Mouse (Mus musculus) heart, adult 2 months (tissue): ENCODE measurements at regions not wholly inside any gene's neighbourhood (a gene's known extent, or its start where the extent isn't known, plus 50 kb on each side); places are given as distances from the start of the nearest gene placed in this dataset.

Experiments used
- DNase-seq, 2 experiments: peaks; one replicate each; pipeline ENCODE4 v3.0.0; 2021
- H3K27ac ChIP-seq: fragments of 200-600 bp; 2 replicates; pipeline ENCODE4 v1.8.1; 2022
- H3K27me3 ChIP-seq: fragments of 200-500 bp; 2 replicates; pipeline ENCODE4 v1.6.1; 2012; ENCODE audit warnings: mild to moderate bottlenecking, low read length, inconsistent platforms, mixed read lengths; ENCODE audit not compliant: control insufficient read depth, insufficient read depth
- H3K36me3 ChIP-seq: fragments of 200-500 bp; 2 replicates; pipeline ENCODE4 v1.6.1; 2012; ENCODE audit warnings: low read length, inconsistent platforms; ENCODE audit not compliant: control insufficient read depth, insufficient read depth
- H3K4me1 ChIP-seq: fragments of 200-500 bp; 2 replicates; pipeline ENCODE4 v1.6.1; 2011; ENCODE audit warnings: low read length; ENCODE audit not compliant: control insufficient read depth, insufficient read depth
- H3K4me3 ChIP-seq: fragments of 200-600 bp; 2 replicates; pipeline ENCODE4 v1.8.1; 2022
- H3K79me2 ChIP-seq: fragments of 200-500 bp; replicated peaks from 2 replicates; pipeline ENCODE4 v1.6.1; 2012; ENCODE audit warnings: mild to moderate bottlenecking, inconsistent platforms, low read length, moderate library complexity, mixed read lengths; ENCODE audit not compliant: control insufficient read depth, insufficient read depth
- H3K9ac ChIP-seq: fragments of 200-500 bp; 2 replicates; pipeline ENCODE4 v1.6.1; 2012; ENCODE audit warnings: low read depth, mild to moderate bottlenecking, control low read depth, inconsistent platforms, low read length, mixed read lengths
- CTCF ChIP-seq: fragments of 200-600 bp; IDR thresholded peaks from 2 replicates; pipeline ENCODE4 v1.8.1; 2022; ENCODE audit warnings: antibody characterized with exemption, mild to moderate bottlenecking, moderate library complexity
- EP300 ChIP-seq: fragments of 200-500 bp; IDR thresholded peaks from 2 replicates; pipeline ENCODE4 v1.6.1; 2011; ENCODE audit warnings: low read depth, low read length, control low read depth; ENCODE audit not compliant: insufficient read depth
- POLR2A ChIP-seq: fragments of 200-500 bp; IDR thresholded peaks from 2 replicates; pipeline ENCODE4 v1.6.1; 2011; ENCODE audit warnings: mild to moderate bottlenecking, low read depth, low read length, control low read depth; ENCODE audit not compliant: insufficient read depth
- WGBS: fragments of 180-500 bp; shearing (Covaris S2); methylation state at CpG from one replicate; pipeline ENCODE4 v1.1.7; 2018; 5-methylcytosine and 5-hydroxymethylcytosine counted together
- intact Hi-C: fragments of 180-260 bp; cut with DNase I; formaldehyde crosslinking; loops from one replicate; pipeline ENCODE4 v1.15.1; 2025

DNA sequence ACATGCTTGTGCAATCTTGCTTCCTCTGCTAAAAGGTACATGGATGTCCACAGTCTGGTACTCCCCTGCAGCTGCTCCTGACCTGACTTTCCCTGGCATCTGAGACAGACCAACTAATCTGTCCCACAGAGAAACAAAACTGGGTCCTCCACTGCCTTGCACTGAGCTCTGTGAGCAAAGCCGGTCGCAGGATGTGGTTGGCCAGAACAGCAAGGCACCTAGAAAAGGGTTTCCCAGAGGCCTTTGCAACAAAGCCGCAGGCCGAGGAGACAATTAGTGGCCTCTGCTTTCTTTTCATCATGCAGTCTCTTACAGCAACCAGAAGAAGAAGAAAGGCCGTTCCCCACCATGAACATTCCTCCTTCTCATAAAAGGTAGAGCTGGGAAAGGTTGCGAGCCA lies 246.1 kb downstream of the 3110018I06Rik start:
- H3K9ac ChIP-seq: no peak overlapping the region
- DNase-seq: no peak
- TF ChIP-seq CTCF: no peak
- TF ChIP-seq POLR2A: no peak
- TF ChIP-seq EP300: no peak
- intact Hi-C loops: no loop called here
- no peak overlapping the region for H3K4me3 ChIP-seq
- H3K4me1 ChIP-seq: no peaks in the 10 kb centered on the region
- H3K27me3 ChIP-seq: no peaks in the 10 kb centered on the region
- WGBS: 91% methylated on average over 6 of the region's 6 CpGs
- no peak overlapping the region for H3K27ac ChIP-seq
- H3K36me3 ChIP-seq: no peaks in the 10 kb centered on the region
- no peaks in the 10 kb centered on the region for H3K79me2 ChIP-seq

DNA sequence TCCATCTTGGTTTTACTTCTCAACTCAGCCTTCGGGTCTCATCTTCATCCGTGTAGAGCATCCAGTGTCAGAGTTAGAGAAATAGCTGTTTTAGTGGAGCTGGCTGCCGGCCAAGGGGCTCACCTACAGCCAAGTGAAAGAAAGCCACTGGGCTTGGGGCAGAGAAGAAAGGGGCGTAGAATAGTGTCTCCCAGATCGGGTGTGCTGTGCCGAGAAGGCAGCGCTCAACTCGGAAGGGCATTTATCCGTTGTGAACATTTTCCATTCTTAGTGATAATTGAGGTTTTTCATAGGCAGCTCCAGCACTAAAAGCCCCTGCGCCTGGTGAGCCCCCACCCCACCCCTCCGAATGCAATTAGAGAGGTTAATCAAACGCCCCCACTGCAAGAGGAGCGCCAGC lies 254.2 kb downstream of the 3110018I06Rik start:
- no peak for DNase-seq
- intact Hi-C loops: no loop called here
- H3K9ac ChIP-seq: no peak overlapping the region
- no peak for TF ChIP-seq CTCF
- no peak for TF ChIP-seq POLR2A
- TF ChIP-seq EP300: no peak
- H3K79me2 ChIP-seq: no peaks in the 10 kb centered on the region
- H3K27ac ChIP-seq: no peak overlapping the region
- no peaks in the 10 kb centered on the region for H3K27me3 ChIP-seq
- H3K4me3 ChIP-seq: no peak overlapping the region
- 83% methylated on average over 13 of the region's 13 CpGs for WGBS
- H3K36me3 ChIP-seq: no peaks in the 10 kb centered on the region
- no peaks in the 10 kb centered on the region for H3K4me1 ChIP-seq

DNA sequence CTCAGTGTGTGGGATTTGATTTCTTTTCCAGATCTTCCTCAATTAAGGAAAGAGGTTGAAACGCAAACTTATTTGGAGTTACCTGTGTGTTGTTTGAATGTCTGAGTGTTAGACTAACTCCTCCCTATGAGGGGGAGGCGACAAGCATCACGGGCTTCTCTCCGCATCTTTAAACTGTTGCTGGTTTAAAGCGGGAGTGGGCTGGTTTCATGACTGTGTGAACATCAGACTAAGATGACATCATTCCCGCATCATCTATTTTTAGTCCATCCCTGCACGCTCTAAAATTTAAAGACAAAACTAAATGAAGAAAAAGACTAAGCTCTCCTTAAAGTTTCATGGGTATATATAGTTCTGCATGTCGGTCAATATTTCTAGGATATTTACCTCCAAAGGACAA lies 256.4 kb downstream of the 3110018I06Rik start:
- no peak overlapping the region for H3K9ac ChIP-seq
- no peaks in the 10 kb centered on the region for H3K27me3 ChIP-seq
- intact Hi-C loops: no loop called here
- no peak for DNase-seq
- WGBS: 57% methylated on average over 8 of the region's 8 CpGs
- no peak overlapping the region for H3K4me3 ChIP-seq
- TF ChIP-seq CTCF: no peak
- no peak for TF ChIP-seq EP300
- no peak for TF ChIP-seq POLR2A
- no peaks in the 10 kb centered on the region for H3K79me2 ChIP-seq
- H3K36me3 ChIP-seq: no peaks in the 10 kb centered on the region
- no peak overlapping the region for H3K27ac ChIP-seq
- no peaks in the 10 kb centered on the region for H3K4me1 ChIP-seq

DNA sequence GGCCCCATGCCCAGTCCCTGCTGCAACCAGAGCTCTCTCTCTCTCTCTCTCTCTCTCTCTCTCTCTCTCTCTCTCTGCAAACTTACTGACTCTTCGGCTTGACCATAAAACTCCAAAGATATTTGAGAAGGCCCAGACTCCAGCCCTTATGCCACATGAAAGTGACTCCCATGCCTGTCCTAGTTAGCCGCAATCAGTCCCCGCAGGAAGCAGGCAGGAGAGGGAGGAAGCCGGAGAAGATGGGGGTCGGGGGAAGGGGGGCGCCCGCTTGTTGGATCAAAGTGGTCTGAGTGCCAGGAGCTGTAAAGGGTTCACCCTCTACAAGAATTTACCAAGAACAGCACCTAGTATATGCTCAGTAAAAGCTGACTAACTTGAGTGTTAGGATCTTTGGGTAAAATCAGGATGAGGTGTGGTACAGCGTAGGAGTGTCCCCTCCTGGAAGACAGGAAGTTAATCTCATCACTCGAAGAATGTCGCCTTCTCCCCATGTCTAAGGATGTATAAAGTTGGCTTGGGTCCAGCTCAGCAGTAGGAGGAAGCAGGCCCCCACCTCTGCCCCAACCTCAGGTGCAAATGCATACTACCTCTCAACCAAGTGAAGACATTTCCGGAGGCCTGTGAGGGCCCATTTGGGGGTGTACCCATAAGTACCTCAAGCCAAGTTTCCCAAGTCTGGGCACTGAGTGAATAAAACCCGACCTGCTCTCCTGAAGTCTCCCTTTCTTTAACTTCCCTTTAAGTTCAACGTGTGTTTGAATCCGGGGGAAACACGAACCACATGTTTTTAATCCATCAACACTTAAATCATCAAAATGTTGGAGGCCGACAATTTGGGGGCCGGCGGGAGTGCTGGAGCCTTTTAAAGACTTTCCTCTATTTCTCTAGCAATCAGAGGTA lies 254.7 kb downstream of the Bcl11b start:
- intact Hi-C loops: no loop called here
- DNase-seq: peak in 1 of 2 experiments; percentile 7
- no peak overlapping the region for H3K27ac ChIP-seq
- no peak for TF ChIP-seq EP300
- H3K79me2 ChIP-seq: no peaks in the 10 kb centered on the region
- H3K36me3 ChIP-seq: no peaks in the 10 kb centered on the region
- H3K27me3 ChIP-seq: no peaks in the 10 kb centered on the region
- WGBS: 52% methylated on average over 18 of the region's 18 CpGs
- no peaks in the 10 kb centered on the region; the same call in none of the 2 replicates for H3K4me1 ChIP-seq
- H3K9ac ChIP-seq: no peak overlapping the region
- H3K4me3 ChIP-seq: no peak overlapping the region

DNA sequence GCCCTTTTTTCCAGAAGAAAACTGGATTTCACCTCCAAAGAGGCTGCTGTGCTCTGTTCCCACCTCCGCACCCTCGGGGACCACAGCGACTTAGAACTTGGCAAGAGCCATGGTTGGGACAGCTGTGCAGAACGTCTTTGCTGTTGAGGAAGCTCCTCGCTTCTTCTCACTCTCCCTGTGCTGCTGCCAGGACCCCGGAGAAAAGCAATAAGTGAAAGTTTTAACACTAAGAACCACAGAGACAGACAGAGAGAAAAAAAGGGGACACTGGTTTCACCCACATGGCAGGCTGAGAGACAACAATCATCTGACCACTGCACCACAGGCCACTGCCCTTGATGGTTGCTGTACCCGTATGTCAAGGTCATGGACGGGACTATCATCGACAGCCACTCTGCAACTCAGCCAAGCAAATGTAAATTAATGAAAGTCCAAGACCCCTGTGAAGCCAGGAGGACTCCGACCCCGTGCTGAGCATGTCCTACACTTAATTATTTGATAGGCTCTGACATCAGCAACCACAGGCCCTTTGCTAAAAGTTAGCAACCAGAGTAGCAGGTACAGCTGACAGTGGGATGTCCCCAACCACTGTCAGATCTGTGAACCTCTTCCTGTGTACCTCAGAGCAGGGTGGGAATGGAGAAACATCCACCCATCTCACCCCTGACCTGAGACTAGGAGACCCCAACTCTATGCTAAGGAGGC lies 253.9 kb downstream of the Bcl11b start:
- intact Hi-C loops: no loop called here

DNA sequence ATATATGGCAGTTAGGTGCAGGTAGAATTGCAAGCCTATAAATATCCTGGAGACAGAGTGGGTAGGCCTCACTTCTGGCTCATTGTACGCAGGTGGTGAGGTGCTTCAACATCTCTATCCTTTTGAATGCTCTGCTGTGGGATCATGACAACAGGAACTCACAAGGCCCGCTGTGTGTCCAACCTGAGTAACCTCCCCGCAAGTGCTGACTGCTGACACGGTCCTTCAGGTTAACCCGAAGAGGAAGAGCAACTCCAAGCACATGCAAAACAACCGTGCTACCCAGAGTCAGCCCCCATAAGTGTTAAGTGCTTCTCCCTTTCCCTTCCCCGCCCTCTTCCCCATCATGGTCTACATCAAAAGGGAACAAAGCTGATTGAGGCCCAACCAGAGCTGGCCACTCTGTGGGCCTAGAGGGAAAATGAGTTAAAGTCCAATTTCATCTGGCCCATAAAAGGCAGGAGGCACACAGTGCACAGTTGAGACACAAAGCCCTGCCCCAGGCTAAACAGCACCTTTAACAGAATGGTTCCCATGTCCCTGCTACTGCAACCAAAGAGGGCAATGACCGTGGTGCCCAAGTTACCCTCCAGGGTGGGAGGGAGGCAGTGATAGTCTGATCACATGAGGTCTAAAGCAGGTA lies 253.0 kb downstream of the Bcl11b start:
- TF ChIP-seq CTCF: no peak
- no peak for TF ChIP-seq EP300
- no peak for TF ChIP-seq POLR2A
- Histone ChIP-seq H3K36me3 (no peaks in the 10 kb centered on the region), H3K9ac (no peak overlapping the region), H3K79me2 (no peaks in the 10 kb centered on the region), H3K4me3 (no peak overlapping the region), H3K4me1 (no peaks in the 10 kb centered on the region; the same call in none of the 2 replicates), H3K27me3 (no peaks in the 10 kb centered on the region), H3K27ac (no peak overlapping the region)
- 90% methylated on average over 8 of the region's 8 CpGs for WGBS
- DNase-seq: peak in 1 of 2 experiments; percentile 11
- intact Hi-C loops: no loop called here

More for the DNA sequence above, 253.9 kb downstream of the Bcl11b start:
- DNase-seq: peak; percentile 10 to 31
- H3K4me1 ChIP-seq: no peaks in the 10 kb centered on the region; the same call in none of the 2 replicates
- 68% methylated on average over 11 of the region's 11 CpGs for WGBS
- H3K79me2 ChIP-seq: no peaks in the 10 kb centered on the region
- no peak overlapping the region for H3K27ac ChIP-seq
- no peak for TF ChIP-seq EP300
- TF ChIP-seq POLR2A: no peak
- TF ChIP-seq CTCF: no peak
- H3K36me3 ChIP-seq: no peaks in the 10 kb centered on the region
- H3K4me3 ChIP-seq: no peak overlapping the region
- no peaks in the 10 kb centered on the region for H3K27me3 ChIP-seq
- no peak overlapping the region for H3K9ac ChIP-seq
